Mouse (Mus musculus) hindbrain, postnatal 0 days (tissue): ENCODE measurements around the gene Dcp1a. TPM values are rescaled to one million over a fixed set of nuclear protein-coding genes. Genes with fewer than 3 reads are reported as not detected.

ENCODE experiments used
- ATAC-seq: fragments of 200-750 bp; cut with Nextera tagmentation; 2 replicates; pipeline ENCODE4 v1.8.0; 2017; ENCODE audit warnings: mild to moderate bottlenecking, moderate TSS enrichment, moderate library complexity
- DNase-seq: peaks from one replicate; pipeline ENCODE4 v3.0.0-alpha.2; 2015; ENCODE audit warnings: low spot score
- H3K27ac ChIP-seq: fragments of 300-500 bp; sonication (generic); 2 replicates; pipeline ENCODE4 v1.5.1; 2014; ENCODE audit warnings: mild to moderate bottlenecking
- H3K27me3 ChIP-seq: fragments of 300-500 bp; sonication (generic); 2 replicates; pipeline ENCODE4 v1.6.1; 2014; ENCODE audit warnings: low read length, mixed read lengths; ENCODE audit not compliant: insufficient read depth
- H3K36me3 ChIP-seq: fragments of 300-500 bp; sonication (generic); 2 replicates; pipeline ENCODE4 v1.6.1; 2014; ENCODE audit warnings: low read length, mixed read lengths; ENCODE audit not compliant: insufficient read depth
- H3K4me1 ChIP-seq: fragments of 300-500 bp; sonication (generic); 2 replicates; pipeline ENCODE4 v1.6.1; 2014; ENCODE audit warnings: antibody characterized with exemption, low read length, mixed read lengths; ENCODE audit not compliant: insufficient read depth
- H3K4me2 ChIP-seq: fragments of 300-500 bp; sonication (generic); 2 replicates; pipeline ENCODE4 v1.6.1; 2014; ENCODE audit warnings: low read depth, mild to moderate bottlenecking, low read length, moderate library complexity, mixed read lengths
- H3K4me3 ChIP-seq: fragments of 300-500 bp; sonication (generic); 2 replicates; pipeline ENCODE4 v1.5.1; 2014; ENCODE audit warnings: low read length
- H3K9ac ChIP-seq: fragments of 300-500 bp; sonication (generic); replicated peaks from 2 replicates; pipeline ENCODE4 v1.6.1; 2014; ENCODE audit warnings: mild to moderate bottlenecking, low read length, moderate library complexity, mixed read lengths
- H3K9me3 ChIP-seq: fragments of 300-500 bp; sonication (generic); 2 replicates; pipeline ENCODE4 v1.6.1; 2016; ENCODE audit warnings: low read length, mixed read lengths
- CTCF ChIP-seq: IDR thresholded peaks from 2 replicates; pipeline ENCODE4 v1.5.1; 2016; ENCODE audit warnings: antibody characterized with exemption, control low read depth, low read depth
- WGBS: fragments of 180-500 bp; shearing (Covaris S2); extraction: QIAGEN DNeasy Blood & Tissue Kit; methylation state at CpG from one replicate; pipeline ENCODE4 v1.1.7; 2014; 5-methylcytosine and 5-hydroxymethylcytosine counted together
- polyA plus RNA-seq: library from polyadenylated mRNA; unstranded; fragments of >200 nt; fragmentation: Nextera tagmentation; extraction: Ambion mirVana; gene quantifications from 2 replicates; pipeline ENCODE4 v1.2.1, GENCODE M21; 2015
- total RNA-seq: library from RNA; depleted of rRNA; stranded (reverse); fragments of >200 nt; gene quantifications from 2 replicates; pipeline ENCODE4 v1.2.3, GENCODE M21; 2014

The Dcp1a gene
- total and polyA plus RNA-seq, 2 experiments from 2014 or later, result 10.9 to 23.5 TPM

DNA sequence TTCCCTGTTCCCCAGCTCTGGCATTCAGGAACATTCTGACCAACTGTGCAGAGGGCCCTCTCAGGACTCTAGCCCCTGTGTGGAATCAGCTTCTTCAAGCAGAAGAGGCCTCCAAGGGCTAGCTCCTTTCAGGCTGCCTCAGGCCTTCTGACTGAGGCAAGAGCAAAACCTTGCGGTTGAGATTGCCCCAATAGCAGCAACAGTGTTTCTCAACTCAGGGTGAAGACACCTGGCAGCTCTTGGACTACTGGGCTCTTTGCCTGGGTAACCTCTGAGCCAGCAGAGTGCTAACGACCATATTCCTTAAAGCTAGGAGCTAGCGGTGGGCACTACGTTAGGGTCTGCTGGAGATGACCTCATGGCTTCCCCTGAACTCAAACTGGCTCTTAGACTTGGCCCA, 73.8 kb downstream of the Dcp1a start:
- H3K4me1 ChIP-seq, result peaks cover 26% of the 10 kb centered on the region
- no peak overlapping the region for H3K4me2 ChIP-seq
- H3K27ac ChIP-seq, result no peak overlapping the region
- H3K27me3 ChIP-seq, result no peaks in the 10 kb centered on the region
- DNase-seq (no peak), ATAC-seq (no peak)
- no peaks in the 10 kb centered on the region for H3K36me3 ChIP-seq
- WGBS, result 69% methylated on average over 4 of the region's 4 CpGs
- H3K9me3 ChIP-seq, result no peaks in the 10 kb centered on the region
- no peak overlapping the region for H3K9ac ChIP-seq
- H3K4me3 ChIP-seq, result no peak overlapping the region
- no peak for TF ChIP-seq CTCF

DNA sequence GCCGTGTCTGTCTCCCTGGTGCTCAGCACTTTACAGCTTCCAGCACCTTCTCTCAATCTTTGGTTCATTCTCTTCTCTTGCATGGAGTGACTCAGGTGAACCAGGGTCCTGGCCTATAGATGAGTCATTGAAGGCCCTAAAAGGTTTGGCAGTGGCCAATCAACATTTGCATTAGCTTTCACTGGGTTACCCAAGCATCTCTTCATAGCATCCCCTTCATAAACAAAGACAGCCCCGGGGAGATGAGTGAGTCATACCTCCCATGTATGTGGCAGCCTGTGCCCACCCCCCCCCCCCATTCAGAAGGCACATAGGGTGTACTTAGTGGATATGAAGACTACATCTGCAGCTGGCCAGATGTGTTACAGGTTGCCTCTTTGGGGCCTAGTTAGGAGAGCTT, 77.3 kb downstream of the Dcp1a start:
- Histone ChIP-seq H3K9me3 (no peaks in the 10 kb centered on the region), H3K36me3 (peaks cover 13% of the 10 kb centered on the region; the same call in 1 of the 2 replicates), H3K4me2 (no peak overlapping the region), H3K9ac (no peak overlapping the region), H3K27ac (no peak overlapping the region), H3K4me1 (peaks cover 6% of the 10 kb centered on the region; the same call in 1 of the 2 replicates), H3K4me3 (no peak overlapping the region), H3K27me3 (no peaks in the 10 kb centered on the region)
- WGBS, result 87% methylated on average over 2 of the region's 2 CpGs
- TF ChIP-seq CTCF, result no peak
- ATAC-seq, result no peak
- DNase-seq, result no peak

DNA sequence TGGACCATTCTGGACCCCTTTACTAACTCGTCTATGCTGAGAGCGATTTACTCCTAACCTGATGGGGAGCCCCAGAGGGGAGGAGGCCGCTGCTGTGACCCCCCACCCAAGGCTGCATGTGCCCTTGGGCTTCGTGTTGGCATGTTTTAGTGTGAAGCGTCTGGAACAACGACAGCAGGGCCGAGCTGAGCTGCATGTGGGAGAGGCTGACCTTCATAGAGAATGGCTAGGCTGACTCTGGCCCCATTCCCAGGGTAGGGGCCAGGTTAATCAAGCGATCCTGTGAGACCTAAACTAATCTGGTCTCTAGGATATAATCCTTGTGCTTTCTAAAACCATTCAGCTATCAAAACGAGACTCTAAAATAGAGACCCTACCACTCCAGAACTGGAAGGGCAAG, 78.4 kb downstream of the Dcp1a start:
- TF ChIP-seq CTCF, result no peak
- WGBS, result 60% methylated on average over 9 of the region's 9 CpGs
- no peak overlapping the region for H3K4me3 ChIP-seq

DNA sequence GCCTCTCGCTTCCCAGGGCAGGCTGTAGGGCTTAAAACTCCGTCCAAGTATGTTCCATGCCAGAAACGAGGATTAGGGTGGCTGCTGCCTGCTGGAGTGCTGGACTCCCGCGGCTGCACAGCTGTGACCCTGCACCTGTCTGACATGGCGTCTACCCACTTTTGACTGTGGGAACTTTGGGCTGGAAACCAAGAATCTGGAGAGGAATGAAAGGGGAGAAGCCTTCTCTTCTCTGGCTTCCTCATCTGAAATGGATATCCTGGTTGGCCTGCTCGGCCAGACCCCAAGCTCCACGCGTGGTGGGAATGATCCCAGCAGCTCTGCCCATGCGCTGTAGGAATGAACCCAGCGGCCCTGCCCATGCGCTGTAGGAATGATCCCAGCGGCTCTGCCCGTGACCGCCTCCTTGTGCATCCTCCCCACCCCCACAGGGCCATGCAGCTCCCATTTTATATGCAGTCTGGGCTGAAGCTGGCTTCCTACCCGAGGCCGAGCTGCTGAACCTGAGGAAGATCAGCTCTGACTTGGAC, 80.1 kb downstream of the Dcp1a start:
- Histone ChIP-seq H3K4me3 (no peak overlapping the region), H3K36me3 (peaks cover 14% of the 10 kb centered on the region; the same call in 1 of the 2 replicates), H3K4me2 (no peak overlapping the region), H3K9ac (no peak overlapping the region), H3K9me3 (no peaks in the 10 kb centered on the region), H3K4me1 (peaks cover 6% of the 10 kb centered on the region; the same call in 1 of the 2 replicates), H3K27me3 (no peaks in the 10 kb centered on the region), H3K27ac (0 out of 2 replicates have a peak overlapping the region, but pooled peaks have one; percentile 2)
- 68% methylated on average over 17 of the region's 17 CpGs for WGBS
- no peak for TF ChIP-seq CTCF
- peak; percentile 36 for DNase-seq
- no peak for ATAC-seq

More for the DNA sequence above, 78.4 kb downstream of the Dcp1a start:
- Histone ChIP-seq H3K36me3 (peaks cover 13% of the 10 kb centered on the region; the same call in 1 of the 2 replicates), H3K4me2 (no peak overlapping the region), H3K4me1 (peaks cover 6% of the 10 kb centered on the region; the same call in 1 of the 2 replicates), H3K27ac (0 out of 2 replicates have a peak overlapping the region, but pooled peaks have one; percentile 2), H3K27me3 (no peaks in the 10 kb centered on the region), H3K9me3 (no peaks in the 10 kb centered on the region), H3K9ac (no peak overlapping the region)
- ATAC-seq, result no peak
- no peak for DNase-seq

DNA sequence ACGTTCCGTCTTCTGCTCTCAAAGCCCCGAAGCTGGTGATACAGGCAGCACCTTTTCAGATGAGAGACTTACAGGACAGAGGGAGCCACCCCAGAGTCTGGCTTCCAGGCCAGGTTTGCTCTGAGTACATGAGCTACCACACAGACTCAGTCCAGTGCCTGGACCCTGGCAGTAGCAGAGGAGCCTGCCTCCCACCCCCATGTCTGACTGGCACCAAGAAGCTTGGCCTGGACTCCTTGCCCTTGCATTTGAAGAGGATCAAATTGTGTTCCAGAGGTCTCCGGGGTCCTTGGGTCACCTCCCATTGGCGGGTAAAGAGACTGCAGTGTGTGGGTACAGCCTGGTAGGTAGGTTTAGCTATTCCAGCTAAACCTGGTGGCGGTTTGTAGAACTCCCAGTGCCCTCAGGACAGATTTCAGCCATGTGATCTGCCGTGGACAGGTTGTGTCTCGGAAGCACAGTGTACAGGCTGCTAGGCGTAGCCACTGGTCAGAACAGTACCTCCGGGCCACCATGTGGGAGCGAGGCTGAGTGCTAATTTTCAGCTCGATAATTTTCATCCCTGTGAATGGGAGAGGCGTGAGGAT, 81.6 kb downstream of the Dcp1a start:
- Histone ChIP-seq H3K27me3 (no peaks in the 10 kb centered on the region), H3K9ac (no peak overlapping the region), H3K36me3 (peaks cover 29% of the 10 kb centered on the region), H3K9me3 (no peaks in the 10 kb centered on the region), H3K27ac (no peak overlapping the region), H3K4me1 (peaks cover 6% of the 10 kb centered on the region; the same call in 1 of the 2 replicates), H3K4me2 (no peak overlapping the region), H3K4me3 (no peak overlapping the region)
- DNase-seq, result no peak
- no peak for ATAC-seq
- WGBS, result 83% methylated on average over 13 of the region's 13 CpGs
- TF ChIP-seq CTCF, result no peak

DNA sequence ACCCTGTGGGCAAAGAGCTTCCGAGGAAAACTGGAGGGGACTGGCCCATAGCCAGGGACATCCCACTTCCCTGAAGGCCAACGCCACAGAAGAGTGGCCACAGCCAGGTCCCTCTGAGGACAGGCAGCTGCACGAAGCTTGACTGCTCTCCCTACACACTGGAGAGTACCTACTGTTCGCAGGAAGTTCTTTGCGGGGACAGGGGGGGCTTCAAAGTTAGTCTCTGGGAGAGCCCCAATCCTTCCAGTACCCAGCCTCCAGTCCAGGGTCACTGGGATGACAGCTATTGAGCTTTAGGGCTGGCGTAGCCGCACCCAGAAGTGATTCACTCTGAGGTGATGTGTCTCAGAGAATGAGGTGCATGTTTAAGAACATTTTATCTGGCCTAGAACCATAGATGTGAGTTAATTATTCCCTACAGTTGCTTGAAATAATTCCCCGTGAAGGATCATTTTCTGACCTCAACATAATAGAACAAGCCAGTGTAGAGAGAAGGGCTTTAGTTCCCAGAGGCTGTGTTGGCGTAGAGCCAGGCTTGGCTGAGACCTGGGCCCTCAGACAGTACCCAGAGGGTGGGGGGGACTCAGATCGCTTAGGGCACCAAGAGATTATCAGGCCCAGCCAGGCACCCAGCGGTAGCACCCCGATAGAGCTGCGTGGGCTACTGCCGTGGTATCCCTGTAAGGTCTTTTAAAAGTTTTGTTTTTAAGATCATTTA, 82.3 kb downstream of the Dcp1a start:
- no peak overlapping the region for H3K9ac ChIP-seq
- H3K4me2 ChIP-seq, result no peak overlapping the region
- TF ChIP-seq CTCF, result no peak
- H3K9me3 ChIP-seq, result no peaks in the 10 kb centered on the region
- H3K27ac ChIP-seq, result peak overlapping the region; percentile 16; the same call in 1 of the 2 replicates
- ATAC-seq (0 out of 2 replicates have a peak, but pooled peaks have one; percentile 28), DNase-seq (peak; percentile 72)
- peaks cover 6% of the 10 kb centered on the region; the same call in 1 of the 2 replicates for H3K4me1 ChIP-seq
- no peak overlapping the region for H3K4me3 ChIP-seq
- H3K27me3 ChIP-seq, result no peaks in the 10 kb centered on the region
- peaks cover 36% of the 10 kb centered on the region for H3K36me3 ChIP-seq
- WGBS, result 32% methylated on average over 14 of the region's 14 CpGs
